Mouse (Mus musculus) forelimb bud, embryonic 11.5 days (tissue): ENCODE measurements around the gene Galnt13.
"Not testable (repeated sequence)": the region's sequence is repeated elsewhere in the genome, so short reads cannot be mapped to it uniquely, and the experiment has no call there.

Source experiments
- DNase-seq: peaks from one replicate; pipeline ENCODE4 v3.0.0-alpha.2; 2012; ENCODE audit warnings: low read depth, low spot score

The Galnt13 gene

GRCm38 (mm10) chr2:54435937-54436735 is at the start of gene Galnt13:
Gene Galnt13 (plus strand): TSS chr2:54436317.
- DNase-seq = peak; percentile 39

GRCm38 (mm10) chr2:54431060-54431459 is 5.1 kb upstream of the Galnt13 start:
- DNase-seq = peak; percentile 58

- no peak for DNase-seq
Observed at GRCm38 (mm10) chr2:54435380-54435779, 737 bp upstream of the Galnt13 start.

GRCm38 (mm10) chr2:54436736-54437500 is 801 bp downstream of the Galnt13 start:
- no peak for DNase-seq

- no peak for DNase-seq
Observed at GRCm38 (mm10) chr2:54437501-54437830, 1.3 kb downstream of the Galnt13 start.

- DNase-seq = no peak
Observed at GRCm38 (mm10) chr2:54442734-54443500, 6.8 kb downstream of the Galnt13 start.

GRCm38 (mm10) chr2:54483426-54483825 is 47.3 kb downstream of the Galnt13 start:
- peak; percentile 46 for DNase-seq

GRCm38 (mm10) chr2:54522989-54523388 is 86.9 kb downstream of the Galnt13 start:
- DNase-seq = no peak

GRCm38 (mm10) chr2:54527073-54527472 is 91.0 kb downstream of the Galnt13 start:
- DNase-seq = no peak

GRCm38 (mm10) chr2:54558357-54559153 is 122.4 kb downstream of the Galnt13 start:
- no peak for DNase-seq

GRCm38 (mm10) chr2:54565068-54565467 is 129.0 kb downstream of the Galnt13 start:
- DNase-seq = no peak

GRCm38 (mm10) chr2:54567186-54567585 is 131.1 kb downstream of the Galnt13 start:
- no peak for DNase-seq

GRCm38 (mm10) chr2:54567632-54568031 is 131.5 kb downstream of the Galnt13 start:
- DNase-seq = no peak

GRCm38 (mm10) chr2:54713817-54714216 is 277.7 kb downstream of the Galnt13 start:
- DNase-seq = not testable (repeated sequence)

- DNase-seq = no peak
Observed at GRCm38 (mm10) chr2:54751232-54751631, 315.1 kb downstream of the Galnt13 start.

GRCm38 (mm10) chr2:54759781-54760180 is 323.7 kb downstream of the Galnt13 start:
- DNase-seq = no peak

- no peak for DNase-seq
Observed at GRCm38 (mm10) chr2:54778790-54779273, 342.7 kb downstream of the Galnt13 start.

GRCm38 (mm10) chr2:54813670-54814256 is 377.6 kb downstream of the Galnt13 start:
- DNase-seq = no peak

GRCm38 (mm10) chr2:54841245-54841644 is 405.1 kb downstream of the Galnt13 start:
- peak; percentile 39 for DNase-seq

- no peak for DNase-seq
Observed at GRCm38 (mm10) chr2:54906282-54907060, 470.4 kb downstream of the Galnt13 start.
